Mouse (Mus musculus) embryonic fibroblast, embryonic 13.5 days (primary cell): ENCODE measurements at regions not wholly inside any gene's neighbourhood (a gene's known extent, or its start where the extent isn't known, plus 50 kb on each side); places are given as distances from the start of the nearest gene placed in this dataset.

Experiments used
- CTCF ChIP-seq: IDR thresholded peaks from 2 replicates; pipeline ENCODE4 v1.5.1; 2011; ENCODE audit warnings: mild to moderate bottlenecking, control low read depth, low read length, moderate library complexity, borderline replicate concordance; ENCODE audit not compliant: insufficient read depth
- POLR2A ChIP-seq: IDR thresholded peaks from 2 replicates; pipeline ENCODE4 v1.6.1; 2011; ENCODE audit warnings: low read depth, mild to moderate bottlenecking, control low read depth, low read length, moderate library complexity

GRCm38 (mm10) chr11:111838996-111839395 lies 773.0 kb downstream of the Kcnj2 start:
- TF ChIP-seq CTCF (no peak), POLR2A (no peak)
